Mouse (Mus musculus) adrenal gland, adult 18-20 months (tissue): ENCODE results near the gene Rep15. TPM values are rescaled to one million over a fixed set of nuclear protein-coding genes. Genes with fewer than 3 reads are reported as not detected.

Source experiments
- DNase-seq, 2 experiments: peaks; one replicate each; pipeline ENCODE4 v3.0.0; 2021 to 2022; ENCODE audit warnings: low spot score in 2 of 2
- total RNA-seq, 2 experiments: library from RNA; stranded (reverse); gene quantifications; 1 replicate in 1 of 2; 2 replicates in 1 of 2; pipeline ENCODE4 v1.2.3; 2021

The Rep15 gene
- total RNA-seq, 2 experiments from 2014 or later: 0.66 to 0.99 TPM

DNA sequence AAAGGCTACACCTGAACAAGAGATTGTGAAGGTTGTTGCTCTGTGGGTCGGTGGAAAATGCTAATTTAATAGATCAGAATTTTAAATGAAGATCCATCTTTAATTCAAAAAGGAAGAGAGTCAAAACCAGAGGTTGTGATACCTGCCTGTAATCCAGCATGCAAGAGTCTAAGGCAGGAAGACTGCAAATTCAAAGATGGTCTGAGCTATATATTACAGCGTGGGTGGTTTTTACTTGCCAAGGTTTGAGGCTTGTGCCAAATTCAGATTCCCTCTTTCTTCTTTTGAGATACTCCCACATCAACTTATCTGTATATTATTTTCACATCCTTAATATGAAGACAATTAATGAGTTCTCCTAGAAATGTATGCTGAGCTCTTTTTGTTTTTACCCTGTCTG lies 4.0 kb upstream of the Rep15 start:
- no peak for DNase-seq

DNA sequence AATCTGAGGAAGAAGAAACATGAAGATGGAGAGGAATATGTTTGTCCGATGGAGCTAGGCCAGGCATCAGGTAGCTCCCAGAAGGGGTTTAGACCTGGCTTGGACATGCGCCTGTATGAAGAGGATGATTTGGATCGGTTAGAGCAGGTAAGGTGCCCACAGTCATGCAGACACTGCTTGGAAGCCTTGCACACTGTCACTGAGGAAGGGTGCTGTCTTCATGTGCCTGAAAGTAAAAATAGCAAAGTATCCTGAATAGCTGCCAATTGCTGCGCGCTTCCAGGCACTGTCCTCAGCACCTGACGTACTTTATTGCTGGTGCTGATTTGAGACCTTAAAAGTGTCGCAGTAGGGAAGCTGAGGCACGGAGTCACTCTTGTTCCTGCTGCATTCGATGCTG lies 2.8 kb upstream of the Rep15 start:
- DNase-seq: no peak

DNA sequence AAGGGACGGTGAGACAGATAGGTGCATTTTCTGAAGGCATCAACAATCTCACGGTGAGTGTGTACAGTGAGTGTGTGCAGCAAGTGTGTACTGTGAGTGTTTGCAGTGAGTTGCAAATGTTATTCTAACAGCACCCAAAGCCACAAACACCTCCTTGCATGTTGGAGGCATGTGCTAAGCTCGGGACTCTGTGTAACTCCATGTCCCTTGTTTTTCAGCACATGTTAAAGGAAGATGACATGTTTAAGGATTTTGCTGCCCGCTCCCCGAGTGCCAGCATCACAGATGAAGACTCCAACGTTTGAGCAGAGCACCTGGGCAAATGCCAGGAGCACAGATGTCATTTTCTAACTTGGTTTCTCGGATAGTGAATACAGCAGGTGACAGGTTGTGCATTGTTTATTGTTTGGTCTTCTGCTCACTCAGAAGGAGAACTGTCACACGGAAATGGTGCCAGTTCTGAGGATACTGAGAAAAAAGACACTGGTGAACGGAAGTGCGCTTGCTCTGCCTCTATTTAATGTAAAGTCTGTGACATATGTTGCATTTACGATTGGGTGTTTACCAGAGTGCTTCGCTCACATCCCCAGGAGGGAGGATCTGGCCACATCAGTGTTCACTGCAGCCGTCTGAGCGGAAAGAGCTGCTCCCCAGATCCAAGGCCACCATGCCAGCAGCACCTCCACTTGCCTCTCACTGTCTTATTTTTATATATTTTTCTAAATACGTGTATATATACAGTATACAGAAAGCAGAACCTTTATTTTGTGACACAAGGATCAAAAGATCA lies 2.1 kb upstream of the Rep15 start:
- no peak for DNase-seq

DNA sequence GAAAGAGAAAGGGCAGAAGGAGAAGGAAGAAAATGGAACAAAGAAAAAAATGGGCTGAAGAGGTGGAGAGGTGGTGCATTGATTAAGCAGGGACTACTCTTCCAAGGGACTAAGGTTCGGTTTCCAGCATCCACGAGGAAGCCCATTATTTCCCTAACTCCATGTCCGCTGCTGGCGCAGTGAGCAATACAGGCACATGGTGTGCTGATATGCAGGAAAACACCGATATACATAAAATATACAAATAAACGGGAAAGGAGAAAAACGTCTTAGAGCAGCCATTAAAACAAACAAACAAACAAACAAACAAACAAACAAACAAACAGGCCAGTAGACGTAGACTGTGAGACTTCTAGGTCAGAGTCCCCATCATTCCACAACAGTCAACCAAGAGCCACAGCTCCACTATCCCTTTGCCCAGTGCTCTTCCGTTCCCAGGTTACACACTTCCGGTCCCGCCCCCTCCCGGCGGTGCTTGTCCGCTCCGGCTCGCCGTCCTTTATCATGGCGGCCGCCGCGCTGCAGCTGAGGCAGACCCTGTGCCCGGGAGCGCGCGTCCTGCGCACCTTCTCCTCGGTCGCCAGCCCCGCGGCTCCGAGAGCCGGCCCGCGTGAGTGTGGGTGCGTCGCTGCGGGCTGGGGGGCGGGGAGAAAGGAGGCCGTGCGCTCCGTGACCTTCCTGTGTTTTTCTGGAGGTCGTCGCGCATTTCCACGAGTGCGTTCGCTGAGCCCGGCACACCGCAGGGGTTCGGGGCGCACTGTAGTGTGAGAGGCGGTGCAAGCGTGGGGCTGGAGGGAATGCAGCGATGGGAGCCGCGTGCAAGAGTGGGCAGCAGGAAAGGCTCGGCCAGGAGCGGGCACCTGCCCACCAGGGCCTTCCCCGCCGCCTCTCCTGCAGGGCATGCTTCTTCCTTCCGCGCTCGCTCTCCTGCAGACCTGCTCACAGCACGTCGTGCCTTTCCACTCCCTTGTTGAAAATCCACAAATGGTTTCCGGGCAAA lies 10.2 kb downstream of the Rep15 start, which contains the start of gene Mrps35:
TSS of gene Mrps35 (plus strand) at position 474 of the 1,000 bp plus-strand sequence.
- DNase-seq: peak; percentile 90 to 92

DNA sequence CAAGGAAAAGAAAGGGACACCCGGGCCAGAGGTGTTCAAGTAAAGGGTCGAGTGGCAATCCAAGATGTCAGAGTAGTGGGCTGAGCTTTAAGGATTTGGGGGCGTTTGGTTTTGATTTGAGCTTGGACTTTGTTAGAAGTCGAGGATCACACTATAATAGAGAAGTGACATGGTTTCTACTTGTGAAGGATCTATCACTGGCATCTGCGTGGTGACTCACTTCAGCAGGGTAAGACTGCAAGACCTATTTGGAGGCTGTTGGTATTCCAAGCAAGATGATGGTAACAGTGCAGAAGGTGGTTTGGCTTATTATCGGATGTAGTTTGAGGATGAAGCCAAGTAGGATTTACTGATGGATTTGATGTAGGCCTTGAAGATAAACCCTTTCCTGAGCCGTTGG lies 11.2 kb downstream of the Rep15 start:
- no peak for DNase-seq

DNA sequence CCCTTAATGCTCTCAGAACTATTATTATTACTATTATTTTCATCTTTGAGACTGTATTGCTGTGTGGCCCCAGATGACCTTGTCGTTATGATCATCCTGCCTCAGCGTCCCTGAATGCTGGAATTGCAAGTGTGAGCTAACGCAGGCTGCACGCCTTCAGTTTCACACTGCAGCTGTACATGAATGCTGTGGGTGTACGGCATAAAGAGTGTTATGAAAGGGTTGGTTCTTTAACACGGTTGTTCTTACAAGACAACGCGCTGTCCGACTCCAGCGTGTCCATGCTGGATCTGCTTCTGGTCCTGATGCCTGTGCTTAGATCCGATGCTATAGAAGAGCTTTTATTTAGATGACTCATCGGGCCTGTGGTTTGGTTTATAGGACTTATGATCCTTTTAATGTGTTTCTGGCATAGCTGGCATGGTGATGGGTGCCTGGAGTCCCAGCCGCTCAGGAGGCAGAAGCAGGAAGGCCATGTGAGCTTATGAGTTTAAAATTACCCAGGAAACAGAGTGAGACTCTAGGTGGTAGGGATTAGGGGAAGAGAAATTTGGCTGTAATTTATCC lies 16.9 kb downstream of the Rep15 start:
- no peak for DNase-seq

DNA sequence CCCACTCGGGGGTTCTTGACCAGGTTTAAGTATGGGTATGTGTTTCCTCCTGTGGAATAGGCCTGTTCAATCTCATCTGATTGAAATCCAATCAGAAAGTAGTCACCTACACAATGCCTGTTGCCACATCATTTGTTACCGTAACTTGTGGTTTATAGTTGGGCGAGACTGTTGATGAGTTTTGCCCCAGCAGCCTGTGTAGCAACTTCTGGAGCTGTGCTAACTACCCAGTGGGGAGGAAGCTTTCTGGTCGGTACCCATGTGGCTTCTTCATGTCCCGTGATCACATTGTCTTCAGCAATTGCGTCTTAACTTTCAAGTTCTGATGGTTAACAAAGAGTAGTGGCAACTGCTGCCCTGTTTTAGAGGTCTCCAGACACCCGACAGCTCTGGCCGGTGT lies 19.3 kb downstream of the Rep15 start:
- DNase-seq: no peak

DNA sequence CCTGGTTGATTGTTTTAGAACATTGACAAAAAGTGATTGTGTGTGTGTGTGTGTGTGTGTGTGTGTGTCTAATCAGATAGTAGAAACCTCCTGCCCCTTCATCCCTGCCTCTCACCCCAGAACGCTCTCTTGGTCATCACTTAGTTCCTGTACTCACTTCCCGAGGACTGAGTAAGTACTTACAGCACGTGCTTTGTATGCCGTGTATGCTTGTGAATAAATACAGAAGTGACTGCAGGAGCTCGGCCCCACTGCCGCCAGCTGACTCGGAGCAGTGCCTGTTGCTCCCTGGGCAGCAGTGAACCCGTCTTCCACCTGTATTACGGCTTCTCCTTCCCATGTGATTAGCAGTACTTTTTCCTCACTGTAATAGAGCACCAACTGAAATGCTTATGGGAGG lies 20.1 kb downstream of the Rep15 start:
- no peak for DNase-seq

DNA sequence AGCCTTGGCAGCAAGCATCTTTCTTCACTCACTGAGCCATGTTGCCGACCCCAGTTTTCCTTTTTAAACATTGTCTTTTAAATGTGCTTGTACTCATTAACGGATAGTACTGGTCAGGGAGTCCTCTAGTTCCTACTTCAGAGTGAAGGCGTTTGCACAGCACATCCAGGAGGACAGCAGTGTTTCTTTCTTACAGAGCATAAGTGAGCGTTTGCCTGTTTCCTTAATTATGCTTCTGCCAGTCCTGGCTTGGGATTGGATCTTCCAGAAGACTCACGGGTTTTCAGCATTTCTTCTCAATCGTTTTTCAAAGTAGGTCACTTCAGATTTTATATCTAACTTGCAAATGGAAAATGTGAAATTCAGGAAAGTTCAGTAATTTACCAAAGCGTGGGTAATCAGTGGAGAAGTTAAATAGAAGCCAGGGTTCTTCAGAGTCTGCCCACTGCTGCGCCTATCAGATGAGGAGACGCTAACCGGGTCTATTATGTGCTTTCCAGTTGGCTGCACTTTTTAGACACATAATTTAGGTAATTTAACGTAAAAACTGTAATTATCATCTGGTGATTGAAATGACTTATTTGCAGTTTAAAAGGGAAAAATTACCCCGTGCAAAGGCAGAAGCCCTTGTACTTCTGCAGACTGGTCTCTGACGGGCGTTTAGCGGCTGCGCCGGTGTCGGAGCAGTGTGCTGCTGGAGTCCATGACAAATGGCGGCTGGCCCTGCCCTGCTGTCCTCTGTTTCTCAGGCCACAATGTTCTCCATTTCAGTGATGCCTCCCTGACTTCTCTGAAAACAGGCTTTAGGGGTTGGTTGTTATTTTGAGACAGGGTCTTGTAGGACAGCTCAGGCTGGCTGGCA lies 21.6 kb downstream of the Rep15 start:
- no peak for DNase-seq

DNA sequence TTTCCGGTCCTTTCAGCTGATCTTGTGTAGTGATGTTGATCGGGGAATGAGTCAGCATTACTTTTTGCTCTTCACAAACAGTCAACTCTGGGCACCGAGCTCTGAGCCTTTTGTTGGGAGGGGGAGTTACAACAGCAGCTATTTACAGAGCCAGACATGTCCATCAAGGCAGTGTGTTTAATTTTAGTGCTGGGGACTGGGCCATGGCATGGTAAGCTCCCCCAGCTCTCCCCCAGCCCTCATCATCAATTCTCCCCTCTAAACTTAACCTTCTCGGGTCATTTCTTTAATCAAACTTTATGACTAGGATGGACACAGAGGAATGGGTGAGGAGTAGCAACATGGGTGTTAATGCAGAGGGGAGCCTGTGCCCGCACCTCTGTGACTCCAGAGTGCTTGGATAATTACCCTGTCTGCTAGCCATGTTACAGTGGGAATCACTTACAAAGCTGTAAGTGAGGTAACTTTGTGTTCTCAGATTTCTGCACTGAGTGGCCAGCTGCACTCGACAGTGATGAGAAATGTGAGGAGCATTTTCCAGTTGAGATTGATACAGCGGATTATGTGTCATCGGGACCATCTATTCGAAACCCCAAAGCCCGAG lies 23.1 kb downstream of the Rep15 start:
- DNase-seq: no peak

DNA sequence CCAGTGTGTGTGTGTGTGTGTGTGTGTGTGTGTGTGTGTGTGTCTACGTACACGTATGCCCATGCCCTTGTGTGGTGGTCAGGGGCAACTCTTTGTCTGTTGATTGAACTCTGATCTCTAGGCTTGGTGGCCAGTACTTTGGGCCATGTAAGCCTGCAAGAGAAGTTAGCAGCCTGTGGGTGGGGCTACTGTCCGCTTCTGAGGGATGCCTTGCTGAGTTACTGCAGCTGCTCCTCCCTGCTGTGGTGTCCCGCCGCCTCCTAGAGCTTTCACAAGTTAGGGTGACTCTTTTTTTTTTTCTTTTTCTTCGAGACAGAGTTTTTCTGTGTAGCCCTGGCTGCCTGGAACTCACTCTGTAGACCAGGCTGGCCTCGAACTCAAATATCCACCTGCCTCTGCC lies 26.9 kb downstream of the Rep15 start:
- no peak for DNase-seq

DNA sequence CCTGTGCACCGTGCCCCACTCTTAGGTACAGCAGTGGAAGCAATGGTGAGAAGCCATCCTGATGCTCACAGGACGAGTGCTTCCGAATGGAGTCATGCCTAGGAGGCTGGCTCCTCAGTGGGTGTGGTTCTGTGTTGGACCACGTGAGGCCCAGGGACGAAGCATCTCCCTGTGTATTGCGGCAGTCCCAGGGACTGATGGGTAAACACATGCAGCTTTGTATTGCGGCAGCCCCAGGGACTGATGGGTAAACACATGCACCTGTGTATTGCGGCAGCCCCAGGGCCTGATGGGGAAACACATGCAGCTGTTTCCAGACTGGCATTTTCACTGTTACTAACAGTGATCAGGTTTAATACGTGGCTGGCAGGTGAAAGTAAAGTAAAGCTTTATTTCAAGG lies 29.2 kb downstream of the Rep15 start:
- DNase-seq: no peak

DNA sequence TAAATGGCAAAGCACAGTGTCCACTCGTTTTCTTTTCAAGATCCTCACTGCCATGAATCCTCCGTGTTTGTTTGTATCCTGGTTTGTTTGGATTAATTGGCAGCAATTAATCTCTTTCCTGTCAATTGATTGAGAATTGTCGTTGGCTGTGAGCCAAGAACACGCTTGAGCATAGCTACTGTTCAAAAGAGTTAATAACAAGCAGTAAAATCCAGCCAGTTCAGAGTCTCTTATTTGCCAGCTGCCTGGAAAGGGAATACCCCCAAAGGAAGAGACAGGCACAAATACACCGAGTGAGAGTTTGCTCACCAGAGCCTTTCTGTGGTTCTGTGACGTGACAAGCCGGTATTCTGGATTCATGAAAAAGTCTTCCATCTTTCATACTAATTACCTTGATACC lies 29.6 kb downstream of the Rep15 start:
- no peak for DNase-seq

DNA sequence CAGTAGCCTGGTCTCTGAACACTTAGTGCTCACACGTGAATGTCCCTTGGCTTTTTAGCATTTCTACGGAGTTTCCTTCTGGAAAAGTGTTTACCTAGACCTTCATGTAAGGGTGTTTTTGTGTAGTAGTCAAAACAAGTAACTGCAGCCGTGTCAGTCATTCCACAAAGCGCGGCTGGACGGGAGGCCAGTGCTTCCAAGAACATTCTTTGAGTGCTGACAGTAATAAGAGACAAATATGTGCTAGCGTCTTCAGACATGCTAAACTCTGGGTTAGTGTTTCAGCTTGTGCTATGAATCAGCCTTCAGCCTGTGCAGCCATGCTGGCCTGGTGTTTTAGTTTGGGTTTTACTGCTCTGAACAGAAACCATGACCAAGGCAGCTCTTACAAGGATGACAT lies 30.3 kb downstream of the Rep15 start:
- no peak for DNase-seq

DNA sequence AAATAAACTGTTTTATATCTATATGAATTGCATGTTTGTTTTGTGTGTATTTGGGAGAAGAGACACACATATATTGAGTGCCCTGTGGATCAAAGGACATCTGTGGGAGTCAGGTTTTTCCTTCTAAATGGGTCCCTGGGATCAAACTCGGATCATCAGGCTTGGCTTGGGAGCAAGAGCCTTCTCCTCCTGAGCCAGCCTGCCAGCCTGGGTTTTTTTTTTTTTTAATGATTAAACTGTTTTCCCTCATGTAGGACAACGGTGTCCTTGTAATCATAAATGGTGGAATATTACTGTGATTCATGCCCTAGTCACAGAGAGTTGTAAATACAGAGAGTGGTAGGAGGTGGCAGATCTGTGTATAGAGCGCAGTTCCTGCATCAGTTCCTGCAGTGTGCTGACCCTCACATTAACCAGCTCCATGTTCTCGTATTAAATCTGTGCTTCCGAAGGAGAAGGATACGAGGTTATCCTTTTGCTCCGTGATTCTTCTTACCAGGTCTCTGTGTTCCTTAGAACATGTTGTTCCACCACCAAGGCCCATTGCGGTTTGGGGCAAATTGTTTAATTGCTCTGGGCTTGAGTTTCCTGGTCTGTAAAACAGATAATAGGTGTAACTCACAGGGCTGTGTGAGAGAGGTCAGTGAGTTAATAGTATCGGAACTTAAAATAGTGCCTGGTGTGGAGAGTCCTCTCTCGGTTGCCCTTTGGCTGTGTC lies 32.0 kb downstream of the Rep15 start:
- peak in 1 of 2 experiments; percentile 4 for DNase-seq

DNA sequence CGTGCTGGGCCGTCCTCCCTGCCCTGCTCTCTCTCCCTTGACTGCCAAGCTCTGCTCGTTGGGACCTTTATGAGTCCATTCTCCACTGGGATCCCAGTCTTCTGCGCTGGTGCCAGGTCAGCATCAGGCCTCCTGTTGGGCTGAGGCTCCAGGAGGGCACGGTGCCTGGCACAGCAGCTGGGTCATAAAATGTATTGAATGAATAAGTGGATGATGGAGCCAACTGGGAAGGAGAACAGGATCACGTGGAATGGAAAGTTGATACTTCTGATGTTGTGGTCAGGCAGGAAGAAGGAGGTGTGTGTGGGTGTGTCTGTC lies 32.5 kb downstream of the Rep15 start:
- DNase-seq: no peak

DNA sequence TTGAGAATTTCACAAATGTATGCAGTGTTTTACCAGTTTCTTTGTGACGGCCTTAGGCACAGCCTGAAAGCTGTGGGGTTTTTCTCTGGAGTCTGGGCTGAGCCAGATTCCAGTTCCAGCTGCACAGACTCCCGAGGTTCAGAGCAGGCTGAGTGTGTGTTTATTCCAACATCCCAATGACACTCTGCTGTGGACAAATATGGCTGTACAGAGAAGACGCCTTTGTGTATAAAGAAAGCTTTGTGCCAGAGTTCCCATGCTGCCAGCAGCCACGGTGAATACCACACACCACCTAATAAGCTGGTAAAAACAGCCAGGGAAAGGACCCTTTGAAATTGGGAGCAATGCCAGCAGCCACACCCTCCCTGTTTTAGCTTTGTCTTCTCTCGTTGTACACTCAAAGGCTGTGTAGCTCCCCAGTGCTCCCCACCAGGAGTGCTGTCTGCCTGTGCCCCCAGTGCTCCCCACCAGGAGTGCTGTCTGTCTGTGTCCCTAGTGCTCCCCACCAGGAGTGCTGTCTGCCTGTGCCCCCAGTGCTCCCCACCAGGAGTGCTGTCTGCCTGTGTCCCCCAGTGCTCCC lies 43.5 kb downstream of the Rep15 start:
- no peak for DNase-seq

DNA sequence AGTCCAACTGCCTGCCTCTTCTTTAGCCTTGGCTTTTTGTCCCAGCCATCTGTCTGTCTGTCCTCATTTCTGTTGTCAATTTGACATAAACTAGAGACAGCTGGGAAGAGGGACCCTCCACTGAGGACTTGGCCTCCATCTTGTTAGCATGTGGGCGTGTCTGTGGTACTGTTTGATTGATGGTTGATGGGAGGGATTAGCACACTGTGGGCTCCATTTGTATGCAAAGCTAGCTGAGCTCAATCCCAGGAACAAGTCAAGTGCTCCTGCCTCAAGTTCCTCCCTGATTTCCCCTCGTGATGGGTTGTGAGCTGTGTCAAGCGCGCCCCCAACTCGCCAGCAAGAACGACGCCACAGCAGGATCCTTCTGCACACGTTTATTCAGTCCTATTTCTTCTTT lies 44.5 kb downstream of the Rep15 start:
- no peak for DNase-seq

DNA sequence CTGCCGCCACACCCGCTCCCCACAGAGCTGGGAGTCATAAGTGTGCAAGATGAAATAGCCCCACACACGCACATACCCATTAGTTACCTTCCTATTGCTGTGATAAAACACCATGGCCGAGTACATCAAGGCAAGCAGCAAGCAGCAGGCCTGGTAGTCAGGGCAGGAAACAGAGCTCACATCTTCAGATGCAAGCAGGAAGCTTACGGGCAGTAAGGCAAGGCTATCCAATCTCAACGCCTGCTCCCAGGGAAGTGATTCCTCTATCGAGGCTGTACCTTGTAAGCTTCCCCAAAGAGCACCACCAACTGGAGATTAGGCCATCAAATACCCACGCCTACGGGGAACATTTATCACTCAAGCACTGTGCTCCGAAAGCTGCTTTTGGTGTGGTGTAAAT lies 47.5 kb downstream of the Rep15 start:
- DNase-seq: no peak
